Mouse (Mus musculus) heart, embryonic 11.5 days (tissue): ENCODE results near the gene Prkcd. TPM values are rescaled to one million over a fixed set of nuclear protein-coding genes. Genes with fewer than 3 reads are reported as not detected.

Experiments used
- ATAC-seq: fragments of 200-750 bp; cut with Nextera tagmentation; replicated peaks from 2 replicates; pipeline ENCODE4 v1.8.0; 2017; ENCODE audit warnings: moderate library complexity; ENCODE audit not compliant: insufficient number of reproducible peaks, low FRiP score, low TSS enrichment
- H3K27ac ChIP-seq: fragments of 300-500 bp; sonication (generic); 2 replicates; pipeline ENCODE4 v1.5.1; 2014; ENCODE audit warnings: mild to moderate bottlenecking, low read depth, low read length
- H3K27me3 ChIP-seq: fragments of 300-500 bp; sonication (generic); 2 replicates; pipeline ENCODE4 v1.6.1; 2014; ENCODE audit warnings: mild to moderate bottlenecking, low read length, mixed read lengths; ENCODE audit not compliant: control insufficient read depth, insufficient read depth
- H3K36me3 ChIP-seq: fragments of 300-500 bp; sonication (generic); 2 replicates; pipeline ENCODE4 v1.6.1; 2014; ENCODE audit warnings: mild to moderate bottlenecking, low read length, moderate library complexity, mixed read lengths; ENCODE audit not compliant: control insufficient read depth, insufficient read depth
- H3K4me1 ChIP-seq: fragments of 300-500 bp; sonication (generic); 2 replicates; pipeline ENCODE4 v1.6.1; 2014; ENCODE audit warnings: low read length; ENCODE audit not compliant: control insufficient read depth, insufficient read depth
- H3K4me2 ChIP-seq: fragments of 300-500 bp; sonication (generic); 2 replicates; pipeline ENCODE4 v1.6.1; 2014; ENCODE audit warnings: mild to moderate bottlenecking, moderate library complexity
- H3K4me3 ChIP-seq: fragments of 300-500 bp; sonication (generic); 2 replicates; pipeline ENCODE4 v1.5.1; 2014; ENCODE audit warnings: low read depth, low read length
- H3K9ac ChIP-seq: fragments of 300-500 bp; sonication (generic); 2 replicates; pipeline ENCODE4 v1.6.1; 2014; ENCODE audit warnings: mild to moderate bottlenecking, low read depth, low read length, moderate library complexity
- H3K9me3 ChIP-seq: fragments of 300-500 bp; sonication (generic); replicated peaks from 2 replicates; pipeline ENCODE4 v1.6.1; 2016; ENCODE audit warnings: low read length; ENCODE audit not compliant: control insufficient read depth
- WGBS: fragments of 180-500 bp; shearing (Covaris S2); extraction: QIAGEN DNeasy Blood & Tissue Kit; methylation state at CpG from one replicate; pipeline ENCODE4 v1.1.7; 2014; ENCODE audit not compliant: insufficient replicate concordance; 5-methylcytosine and 5-hydroxymethylcytosine counted together
- polyA plus RNA-seq: library from polyadenylated mRNA; unstranded; fragments of >200 nt; fragmentation: Nextera tagmentation; extraction: Ambion mirVana; gene quantifications from 2 replicates; pipeline ENCODE4 v1.2.1, GENCODE M21; 2014

The Prkcd gene
- polyA plus RNA-seq, 1 experiment from 2014 or later, result 25.5 TPM

DNA sequence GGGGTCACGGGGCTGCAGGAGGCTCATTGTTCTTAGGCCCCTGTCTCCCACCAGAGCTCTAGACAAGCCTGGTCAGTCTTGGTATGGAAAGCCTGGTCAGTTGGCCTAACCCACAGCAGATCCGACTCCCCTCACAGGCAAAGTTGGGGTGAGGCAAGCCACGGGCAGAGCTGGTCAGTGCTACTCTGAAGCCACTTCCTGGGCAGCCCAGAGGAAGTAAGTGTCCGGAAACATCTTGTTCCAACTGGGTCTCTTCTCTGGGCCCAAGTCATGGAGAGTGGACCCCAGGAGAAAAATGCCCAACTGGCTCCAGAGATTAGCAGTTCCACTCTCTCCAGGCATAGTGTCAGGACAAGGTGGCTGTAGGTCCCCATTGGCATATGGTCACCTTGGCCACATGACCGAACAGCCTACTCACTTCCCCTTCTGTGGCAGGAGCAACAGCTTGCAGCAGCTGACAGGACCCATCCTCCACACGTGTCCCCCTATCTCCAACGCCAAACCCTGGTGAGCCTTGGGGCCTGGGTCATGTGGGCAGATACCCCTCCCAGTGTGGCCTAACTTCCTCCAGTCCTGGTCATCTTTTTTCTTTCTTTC is 5.9 kb downstream of the Prkcd start:
- no peak overlapping the region for H3K4me2 ChIP-seq
- no peaks in the 10 kb centered on the region for H3K36me3 ChIP-seq
- H3K9ac ChIP-seq, result no peak overlapping the region
- H3K9me3 ChIP-seq, result no peaks in the 10 kb centered on the region
- no peaks in the 10 kb centered on the region for H3K27me3 ChIP-seq
- no peak for ATAC-seq
- 58% methylated on average over 7 of the region's 7 CpGs for WGBS
- peaks cover 19% of the 10 kb centered on the region for H3K4me1 ChIP-seq
- no peak overlapping the region for H3K27ac ChIP-seq
- H3K4me3 ChIP-seq, result no peak overlapping the region

DNA sequence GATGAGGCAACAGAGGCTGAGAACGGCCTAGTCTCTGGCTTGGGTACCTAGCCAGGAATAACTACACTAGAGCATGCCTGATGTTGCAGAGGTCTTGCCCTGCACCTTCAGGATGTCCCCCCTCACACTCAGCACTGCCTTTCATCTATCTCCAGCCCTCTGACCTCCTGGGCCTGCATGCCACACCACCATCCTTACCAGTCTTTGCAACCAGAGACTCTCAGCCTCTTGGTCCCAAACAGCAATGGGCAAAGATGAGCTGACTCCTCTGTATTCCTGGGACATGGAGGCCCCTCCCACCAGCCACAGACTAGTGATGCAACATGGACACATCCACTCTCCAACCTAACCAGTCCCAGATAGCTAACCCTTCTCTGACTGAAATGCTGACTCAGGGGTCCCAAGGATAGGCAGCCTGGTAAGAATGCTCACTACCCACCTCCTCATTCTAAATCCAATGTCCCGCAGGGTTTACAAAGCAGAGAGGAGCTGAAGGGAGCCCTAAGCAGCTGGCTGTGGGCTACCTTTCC is 7.2 kb downstream of the Prkcd start:
- no peaks in the 10 kb centered on the region for H3K9me3 ChIP-seq
- H3K36me3 ChIP-seq, result no peaks in the 10 kb centered on the region
- H3K4me1 ChIP-seq, result peaks cover 14% of the 10 kb centered on the region
- H3K4me3 ChIP-seq, result no peak overlapping the region
- no peak for ATAC-seq
- H3K27ac ChIP-seq, result no peak overlapping the region
- no peak overlapping the region for H3K4me2 ChIP-seq
- H3K9ac ChIP-seq, result no peak overlapping the region
- no peaks in the 10 kb centered on the region for H3K27me3 ChIP-seq
- 92% methylated on average over 2 of the region's 2 CpGs for WGBS

DNA sequence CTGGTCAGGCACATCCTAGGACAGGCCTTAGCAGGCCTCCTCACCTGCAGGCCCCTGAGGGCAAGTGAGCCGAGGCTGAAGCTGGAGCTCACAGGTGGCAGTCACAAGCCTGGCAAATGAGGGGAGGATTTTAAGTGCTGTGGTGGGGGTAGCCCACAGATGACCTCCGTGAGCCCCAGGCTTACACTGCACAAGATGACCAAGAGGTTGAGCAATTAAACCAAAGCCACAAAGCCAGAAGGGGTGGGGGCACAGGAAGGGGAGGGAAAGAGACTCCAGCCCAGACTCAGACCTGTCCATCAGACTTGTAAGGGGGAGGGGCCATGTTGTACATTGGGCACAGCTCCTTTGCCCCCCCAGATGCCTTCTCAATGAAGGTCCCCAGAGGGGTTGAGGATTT is 9.3 kb downstream of the Prkcd start:
- Histone ChIP-seq H3K27me3 (no peaks in the 10 kb centered on the region), H3K27ac (no peak overlapping the region), H3K36me3 (no peaks in the 10 kb centered on the region)

DNA sequence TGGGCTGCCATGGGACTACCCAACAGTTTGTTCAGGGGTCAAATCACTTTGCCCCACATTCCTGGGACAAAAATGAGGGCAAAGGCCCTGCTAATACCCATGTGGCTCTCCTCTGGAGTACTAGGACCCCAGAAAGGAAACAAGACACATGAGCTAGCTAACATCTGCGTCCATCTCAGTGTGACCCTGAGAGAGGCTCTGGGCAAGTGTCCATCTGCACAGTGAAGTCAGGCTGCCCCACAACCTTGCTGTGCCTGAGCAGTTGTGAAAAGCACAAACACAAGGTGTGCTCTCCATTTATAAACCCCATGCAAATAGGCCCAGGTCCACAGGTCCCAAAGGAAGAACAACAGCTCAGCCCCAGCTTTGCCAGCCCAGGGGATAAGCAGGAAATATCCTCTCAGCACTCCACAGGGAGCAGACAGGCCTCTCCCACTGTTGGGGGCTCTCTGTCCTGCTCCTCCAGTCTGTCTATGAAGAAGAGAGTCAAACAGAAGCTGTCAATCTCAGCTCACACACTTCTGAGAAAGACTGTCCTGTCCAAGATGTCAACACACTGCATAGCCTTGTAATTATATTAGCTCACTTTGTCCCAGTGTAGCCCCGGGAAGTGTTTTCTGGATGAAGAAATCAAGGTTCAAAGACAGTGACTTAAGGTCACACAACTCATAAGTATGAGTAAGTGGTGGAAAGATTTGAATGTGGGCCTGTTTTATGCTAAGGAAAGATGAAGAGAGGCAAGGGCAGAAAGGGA is 12.9 kb downstream of the Prkcd start:
- H3K27me3 ChIP-seq, result no peaks in the 10 kb centered on the region
- WGBS, result 82% methylated on average over 2 of the region's 2 CpGs
- H3K9me3 ChIP-seq, result no peaks in the 10 kb centered on the region
- H3K36me3 ChIP-seq, result 0 out of 2 replicates have a peak, but pooled peaks cover 2% of the 10 kb centered on the region
- H3K9ac ChIP-seq, result no peak overlapping the region
- H3K27ac ChIP-seq, result no peak overlapping the region
- H3K4me3 ChIP-seq, result no peak overlapping the region
- H3K4me2 ChIP-seq, result no peak overlapping the region
- H3K4me1 ChIP-seq, result peaks cover 10% of the 10 kb centered on the region; the same call in 1 of the 2 replicates
- ATAC-seq, result no peak

More for the DNA sequence above, 9.3 kb downstream of the Prkcd start:
- no peaks in the 10 kb centered on the region for H3K9me3 ChIP-seq
- H3K9ac ChIP-seq, result no peak overlapping the region
- peaks cover 11% of the 10 kb centered on the region for H3K4me1 ChIP-seq
- ATAC-seq, result no peak
- WGBS, result 90% methylated on average over 2 of the region's 2 CpGs
- H3K4me2 ChIP-seq, result no peak overlapping the region
- H3K4me3 ChIP-seq, result no peak overlapping the region

DNA sequence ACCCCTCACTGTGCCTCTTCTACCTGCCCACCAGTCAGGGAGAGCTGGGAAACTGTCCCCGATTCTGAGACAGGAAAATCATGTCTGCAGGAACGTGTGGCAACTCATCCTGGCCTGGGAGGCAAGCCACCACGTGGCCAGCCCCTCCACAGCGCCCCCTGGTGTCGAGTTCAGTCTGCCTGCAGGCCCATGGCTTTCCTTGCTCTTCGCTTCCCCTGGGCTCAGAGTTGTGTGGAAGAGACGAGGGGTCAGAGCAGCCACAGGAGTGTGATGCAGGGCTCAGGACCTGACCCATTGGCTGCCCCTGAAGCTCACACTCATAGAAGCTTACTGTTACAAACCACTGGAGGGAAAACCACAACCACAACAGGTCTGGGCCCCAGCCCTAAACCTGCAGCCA is 13.5 kb downstream of the Prkcd start:
- WGBS, result 17% methylated on average over 7 of the region's 7 CpGs
- ATAC-seq, result no peak
- no peaks in the 10 kb centered on the region for H3K9me3 ChIP-seq
- H3K4me2 ChIP-seq, result no peak overlapping the region
- no peaks in the 10 kb centered on the region for H3K27me3 ChIP-seq
- H3K4me3 ChIP-seq, result no peak overlapping the region
- H3K4me1 ChIP-seq, result peaks cover 10% of the 10 kb centered on the region; the same call in 1 of the 2 replicates
- H3K9ac ChIP-seq, result no peak overlapping the region
- H3K27ac ChIP-seq, result no peak overlapping the region
- 0 out of 2 replicates have a peak, but pooled peaks cover 2% of the 10 kb centered on the region for H3K36me3 ChIP-seq

DNA sequence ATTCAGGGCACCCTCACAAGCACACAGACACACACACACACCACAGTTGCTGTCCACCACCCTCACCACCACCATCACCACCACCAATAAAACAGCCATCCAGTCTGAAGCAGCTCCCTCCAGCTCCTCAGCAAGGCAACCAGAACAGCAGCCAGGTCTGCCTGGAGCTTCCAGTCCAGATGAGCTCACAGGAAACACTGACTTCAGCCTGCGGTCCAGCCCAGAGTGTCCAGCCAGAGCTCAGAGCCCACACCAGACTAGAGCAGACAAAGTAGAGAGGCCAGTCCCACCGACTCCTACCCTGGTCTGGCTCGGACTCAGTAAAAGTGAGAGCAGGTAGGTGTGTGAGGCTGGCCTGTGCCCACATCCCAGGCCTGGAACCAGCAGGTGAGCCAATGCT is 15.1 kb downstream of the Prkcd start:
- H3K4me1 ChIP-seq, result peaks cover 10% of the 10 kb centered on the region; the same call in 1 of the 2 replicates
- H3K27me3 ChIP-seq, result no peaks in the 10 kb centered on the region
- no peak overlapping the region for H3K4me2 ChIP-seq
- no peak overlapping the region for H3K27ac ChIP-seq
- H3K9ac ChIP-seq, result no peak overlapping the region
- H3K4me3 ChIP-seq, result no peak overlapping the region
- 63% methylated on average over 3 of the region's 3 CpGs for WGBS
- no peak for ATAC-seq
- H3K9me3 ChIP-seq, result no peaks in the 10 kb centered on the region
- 0 out of 2 replicates have a peak, but pooled peaks cover 2% of the 10 kb centered on the region for H3K36me3 ChIP-seq

DNA sequence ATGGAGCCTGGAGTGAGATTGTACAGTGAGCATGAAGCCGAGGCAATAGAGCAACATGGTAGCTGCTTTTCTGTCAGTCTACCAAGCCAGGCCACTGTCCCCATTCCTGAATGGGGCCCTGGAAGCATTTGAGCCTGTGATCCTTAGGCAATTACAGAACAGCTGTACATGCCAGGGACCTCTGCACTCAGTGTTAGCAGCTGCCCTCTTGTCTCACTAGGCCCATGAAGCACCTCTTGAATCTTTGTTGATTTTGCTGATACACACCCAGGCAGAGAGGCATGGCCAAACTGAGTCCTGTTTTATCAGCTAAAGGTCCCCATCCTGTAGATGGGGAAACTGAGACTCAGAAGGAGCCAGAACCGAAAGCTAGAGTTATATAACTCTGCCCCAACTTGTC is 15.7 kb downstream of the Prkcd start:
- Histone ChIP-seq H3K9ac (no peak overlapping the region), H3K36me3 (0 out of 2 replicates have a peak, but pooled peaks cover 2% of the 10 kb centered on the region), H3K27me3 (no peaks in the 10 kb centered on the region), H3K27ac (no peak overlapping the region), H3K4me1 (peaks cover 10% of the 10 kb centered on the region; the same call in 1 of the 2 replicates), H3K4me2 (no peak overlapping the region), H3K4me3 (no peak overlapping the region), H3K9me3 (no peaks in the 10 kb centered on the region)
- ATAC-seq, result no peak
- 72% methylated on average over 2 of the region's 2 CpGs for WGBS

DNA sequence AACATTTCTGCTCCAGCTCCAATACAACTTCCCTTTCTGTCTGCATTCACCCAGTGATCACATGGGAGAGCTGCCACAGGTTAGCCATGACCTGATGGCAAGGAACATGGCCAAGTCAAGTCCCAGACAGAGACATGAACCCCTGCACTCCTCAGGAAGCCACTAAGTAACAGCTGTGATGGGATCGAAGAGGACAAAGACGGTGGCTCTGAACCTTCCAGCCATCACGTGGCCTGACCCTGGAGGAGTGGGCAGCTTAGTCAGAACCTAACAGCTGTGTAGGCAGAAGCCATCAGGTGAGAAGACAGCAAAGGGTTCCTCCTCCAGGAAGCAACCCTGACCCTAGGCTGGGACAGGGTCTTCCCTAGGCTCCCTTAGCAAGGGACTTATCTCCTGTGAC is 16.5 kb downstream of the Prkcd start:
- no peak overlapping the region for H3K9ac ChIP-seq
- WGBS, result 92% methylated on average over 3 of the region's 3 CpGs
- no peak overlapping the region for H3K4me3 ChIP-seq
- no peak overlapping the region for H3K4me2 ChIP-seq
- no peak for ATAC-seq
- 0 out of 2 replicates have a peak, but pooled peaks cover 2% of the 10 kb centered on the region for H3K36me3 ChIP-seq
- H3K27ac ChIP-seq, result no peak overlapping the region
- H3K27me3 ChIP-seq, result no peaks in the 10 kb centered on the region
- peaks cover 4% of the 10 kb centered on the region; the same call in 1 of the 2 replicates for H3K4me1 ChIP-seq
- H3K9me3 ChIP-seq, result no peaks in the 10 kb centered on the region
